Comparison of ENCODE assay signal across 8 mouse cellular contexts in genomic region chr8:83662421-83662826, GRCm38 (mm10). TPM values are rescaled to one million over a fixed set of nuclear protein-coding genes. Genes with fewer than 3 reads are reported as not detected.
DNase-seq lines count a peak whose midpoint lies in the region; ATAC-seq and TF ChIP-seq lines count a peak whose summit lies in the region.

No protein-coding gene starts in this region.

- in situ Hi-C loops in CH12.LX (cut with MboI; ENCODE audit: low pct_ligation_motif_present, low pct_unique_long_range_greater_than_20kb, low sequenced_read_pairs) = no loop called here

- H3K9me3 ChIP-seq in CH12.LX (replicated peaks; ENCODE audit: low read length) = no peaks in the 10 kb centered on the region
- no peaks in the 10 kb centered on the region for H3K9me3 ChIP-seq in forebrain, embryonic 12.5 days
- H3K9me3 ChIP-seq in heart, postnatal 0 days (replicated peaks; ENCODE audit: control insufficient read depth, low read length) = no peaks in the 10 kb centered on the region
- no peaks in the 10 kb centered on the region for H3K9me3 ChIP-seq in liver, embryonic 16.5 days (replicated peaks; ENCODE audit: control insufficient read depth, low read length)
- H3K9me3 ChIP-seq in neural tube, embryonic 14.5 days (ENCODE audit: control insufficient read depth, low read length) = no peaks in the 10 kb centered on the region

- peak; percentile 84 for DNase-seq in CH12.LX (ENCODE audit: extremely low read depth)
- DNase-seq in c-Kit-positive CD71-positive TER-119-negative erythroid progenitor cells, embryonic 14.5 days (ENCODE audit: low read depth) = peak; percentile 74
- DNase-seq in heart, postnatal 0 days (ENCODE audit: low spot score) = peak; percentile 88
- peak; percentile 98 for DNase-seq in kidney, postnatal 4 days
- DNase-seq in testis, postnatal 10 days (ENCODE audit: low spot score) = peak; percentile 96

- dilution Hi-C loops in CH12.LX (cut with MboI; ENCODE audit: extremely low pct_ligation_motif_present, extremely low pct_unique_long_range_greater_than_20kb, low sequenced_read_pairs) = no loop called here

- no peaks in the 10 kb centered on the region for H3K79me2 ChIP-seq in CH12.LX (replicated peaks; ENCODE audit: control insufficient read depth, extremely low read depth, insufficient read depth, poor library complexity, severe bottlenecking)

- peak; percentile 44; the same call in 1 of the 2 replicates for ATAC-seq in forebrain, embryonic 12.5 days (ENCODE audit: low FRiP score)
- peak; percentile 67 for ATAC-seq in heart, postnatal 0 days (ENCODE audit: insufficient read depth, low read depth)
- peak; percentile 43 for ATAC-seq in liver, embryonic 16.5 days (ENCODE audit: low read depth)
- peak; percentile 35; the same call in 1 of the 2 replicates for ATAC-seq in neural tube, embryonic 14.5 days (ENCODE audit: low read depth)

- TF ChIP-seq CTCF in CH12.LX (conservative IDR thresholded peaks at IDR 0.05 in 1 of 2, IDR thresholded peaks at IDR 0.05 in 1 of 2; ENCODE audit: low read depth in 2 of 2, low read length in 2 of 2) = peak; percentile 92
- peak; percentile 91 for TF ChIP-seq CTCF in heart, postnatal 0 days (IDR thresholded peaks at IDR 0.05; ENCODE audit: low read depth)

- peak; percentile 74 for TF ChIP-seq RAD21 in CH12.LX (IDR thresholded peaks at IDR 0.05; ENCODE audit: low read depth, low read length)

- TF ChIP-seq POLR2A in CH12.LX (IDR thresholded peaks at IDR 0.05; ENCODE audit: low read depth, low read length) = 0 out of 2 replicates have a peak, but pooled peaks have one; percentile 16

- 13% methylated on average over 4 of the region's 4 CpGs for WGBS in forebrain, embryonic 12.5 days
- WGBS in heart, postnatal 0 days = 6% methylated on average over 4 of the region's 4 CpGs
- WGBS in liver, embryonic 16.5 days (ENCODE audit: insufficient replicate concordance) = 1% methylated on average over 4 of the region's 4 CpGs
- 14% methylated on average over 4 of the region's 4 CpGs for WGBS in neural tube, embryonic 14.5 days

- no peak for TF ChIP-seq EP300 in CH12.LX (IDR thresholded peaks at IDR 0.05; ENCODE audit: low read length)
- TF ChIP-seq EP300 in heart, postnatal 0 days (IDR thresholded peaks at IDR 0.05; ENCODE audit: low read depth) = 0 out of 2 replicates have a peak, but pooled peaks have one; percentile 37

- no peaks in the 10 kb centered on the region for H3K27me3 ChIP-seq in CH12.LX (replicated peaks)
- peaks cover 2% of the 10 kb centered on the region; the same call in 1 of the 2 replicates for H3K27me3 ChIP-seq in forebrain, embryonic 12.5 days
- H3K27me3 ChIP-seq in heart, postnatal 0 days (ENCODE audit: control insufficient read depth, insufficient read depth, low read length) = peaks cover 5% of the 10 kb centered on the region; the same call in 1 of the 2 replicates
- H3K27me3 ChIP-seq in liver, embryonic 16.5 days (ENCODE audit: control insufficient read depth, insufficient read depth, low read depth, low read length) = peaks cover 6% of the 10 kb centered on the region; the same call in 1 of the 2 replicates
- no peaks in the 10 kb centered on the region for H3K27me3 ChIP-seq in neural tube, embryonic 14.5 days (ENCODE audit: control insufficient read depth, insufficient read depth, low read length)

- no peak overlapping the region for H3K27ac ChIP-seq in CH12.LX (ENCODE audit: insufficient read depth, low read depth)
- H3K27ac ChIP-seq in forebrain, embryonic 12.5 days = 0 out of 2 replicates have a peak overlapping the region, but pooled peaks have one; percentile 33
- no peak overlapping the region for H3K27ac ChIP-seq in heart, postnatal 0 days (ENCODE audit: low read depth)
- no peak overlapping the region for H3K27ac ChIP-seq in liver, embryonic 16.5 days (ENCODE audit: low read length)
- H3K27ac ChIP-seq in neural tube, embryonic 14.5 days (ENCODE audit: low read depth, low read length) = no peak overlapping the region

- no peak overlapping the region for H3K4me3 ChIP-seq in CH12.LX (replicated peaks in 1 of 3; ENCODE audit: low read depth in 2 of 3, low read length in 2 of 3, poor library complexity in 1 of 3)
- H3K4me3 ChIP-seq in forebrain, embryonic 12.5 days (replicated peaks) = no peak overlapping the region
- no peak overlapping the region for H3K4me3 ChIP-seq in heart, postnatal 0 days (ENCODE audit: low read depth, low read length)
- H3K4me3 ChIP-seq in liver, embryonic 16.5 days (ENCODE audit: low read depth, low read length) = no peak overlapping the region
- no peak overlapping the region for H3K4me3 ChIP-seq in neural tube, embryonic 14.5 days (ENCODE audit: low read depth, low read length)

- peaks cover 0 to 35% of the 10 kb centered on the region in 2 experiments for H3K36me3 ChIP-seq in CH12.LX (replicated peaks in 1 of 2; ENCODE audit: control insufficient read depth in 1 of 2, insufficient read depth in 1 of 2, low read length in 1 of 2)
- H3K36me3 ChIP-seq in forebrain, embryonic 12.5 days (replicated peaks) = peaks cover 28% of the 10 kb centered on the region
- H3K36me3 ChIP-seq in heart, postnatal 0 days (replicated peaks; ENCODE audit: control insufficient read depth, insufficient read depth, low read length) = peaks cover 7% of the 10 kb centered on the region
- no peaks in the 10 kb centered on the region for H3K36me3 ChIP-seq in liver, embryonic 16.5 days (ENCODE audit: control insufficient read depth, insufficient read depth)
- peaks cover 4% of the 10 kb centered on the region; the same call in 1 of the 2 replicates for H3K36me3 ChIP-seq in neural tube, embryonic 14.5 days (ENCODE audit: control insufficient read depth, insufficient read depth, low read length)

- no peak overlapping the region for H3K9ac ChIP-seq in CH12.LX (ENCODE audit: insufficient read depth, low read depth)
- H3K9ac ChIP-seq in forebrain, embryonic 12.5 days = no peak overlapping the region
- no peak overlapping the region for H3K9ac ChIP-seq in heart, postnatal 0 days (replicated peaks; ENCODE audit: low read depth, low read length)
- H3K9ac ChIP-seq in liver, embryonic 16.5 days (ENCODE audit: low read depth, low read length) = no peak overlapping the region
- no peak overlapping the region for H3K9ac ChIP-seq in neural tube, embryonic 14.5 days (replicated peaks; ENCODE audit: low read depth, low read length)

- H3K4me2 ChIP-seq in CH12.LX (ENCODE audit: insufficient read depth, low read depth, poor library complexity, severe bottlenecking) = no peak overlapping the region
- H3K4me2 ChIP-seq in forebrain, embryonic 12.5 days = no peak overlapping the region
- peak overlapping the region; percentile 18 for H3K4me2 ChIP-seq in heart, postnatal 0 days (ENCODE audit: low read depth, low read length)
- H3K4me2 ChIP-seq in liver, embryonic 16.5 days (ENCODE audit: low read depth, low read length) = no peak overlapping the region
- H3K4me2 ChIP-seq in neural tube, embryonic 14.5 days (ENCODE audit: low read depth, low read length) = no peak overlapping the region

- H3K4me1 ChIP-seq in CH12.LX (ENCODE audit: control insufficient read depth in 1 of 2, insufficient read depth in 2 of 2) = peaks cover 5 to 13% of the 10 kb centered on the region in 2 experiments
- H3K4me1 ChIP-seq in forebrain, embryonic 12.5 days = peaks cover 45% of the 10 kb centered on the region
- peaks cover 30% of the 10 kb centered on the region for H3K4me1 ChIP-seq in heart, postnatal 0 days (ENCODE audit: control insufficient read depth, insufficient read depth)
- H3K4me1 ChIP-seq in liver, embryonic 16.5 days (ENCODE audit: control insufficient read depth, low read depth, low read length) = peaks cover 18% of the 10 kb centered on the region
- H3K4me1 ChIP-seq in neural tube, embryonic 14.5 days (ENCODE audit: control insufficient read depth, insufficient read depth, low read length) = peaks cover 19% of the 10 kb centered on the region; the same call in 1 of the 2 replicates

RNA-seq across cellular contexts. Expression of gene Ptger1, which starts 4.1 kb away (rescaled TPM):
- total RNA-seq in CH12.LX (2012; rRNA removed) (3.3 and 4.0 TPM in 2 replicates), CH12.LX (2014; rRNA removed) (not detected in 2 replicates)
- 2.6 and 7.6 TPM in 2 replicates for polyA plus RNA-seq in CH12.LX (2012; ENCODE audit: insufficient read length, low read depth)
- polyA plus RNA-seq in forebrain, embryonic 12.5 days (2016; fragmentation: Nextera tagmentation; extraction: Ambion mirVana) = 0.91 and 0.96 TPM in 2 replicates
- 0.15 TPM in 1 of 2 replicates, not detected in the other for total RNA-seq in heart, postnatal 0 days (2014; rRNA removed; ENCODE audit: low replicate concordance)
- 0.20 and 0.32 TPM in 2 replicates for polyA plus RNA-seq in heart, postnatal 0 days (2015; fragmentation: Nextera tagmentation; extraction: Ambion mirVana)
- polyA plus RNA-seq in liver, embryonic 16.5 days (2015; fragmentation: Nextera tagmentation; extraction: Ambion mirVana) = 0.12 and 0.53 TPM in 2 replicates
- polyA plus RNA-seq in neural tube, embryonic 14.5 days (2014; fragmentation: Nextera tagmentation; extraction: Ambion mirVana) = 0.71 and 1.4 TPM in 2 replicates

RNA-seq across cellular contexts. Expression of gene Gipc1, which starts 9.9 kb away (rescaled TPM):
- 21.2 and 25.8 TPM in 2 replicates for total RNA-seq in CH12.LX (2012; rRNA removed)
- total RNA-seq in CH12.LX (2014; rRNA removed) = 21.0 and 24.4 TPM in 2 replicates
- polyA plus RNA-seq in CH12.LX (2012; ENCODE audit: insufficient read length, low read depth) = 22.6 and 24.2 TPM in 2 replicates
- polyA plus RNA-seq in forebrain, embryonic 12.5 days (2016; fragmentation: Nextera tagmentation; extraction: Ambion mirVana) = 201 and 214 TPM in 2 replicates
- total RNA-seq in heart, postnatal 0 days (2014; rRNA removed; ENCODE audit: low replicate concordance) = 82.2 and 82.6 TPM in 2 replicates
- 101 and 102 TPM in 2 replicates for polyA plus RNA-seq in heart, postnatal 0 days (2015; fragmentation: Nextera tagmentation; extraction: Ambion mirVana)
- 47.0 and 48.6 TPM in 2 replicates for polyA plus RNA-seq in liver, embryonic 16.5 days (2015; fragmentation: Nextera tagmentation; extraction: Ambion mirVana)
- 90.2 and 104 TPM in 2 replicates for polyA plus RNA-seq in neural tube, embryonic 14.5 days (2014; fragmentation: Nextera tagmentation; extraction: Ambion mirVana)

RNA-seq across cellular contexts. Expression of gene Pkn1, which starts 36.6 kb away (rescaled TPM):
- total RNA-seq in CH12.LX (2012; rRNA removed) (44.6 and 47.8 TPM in 2 replicates), CH12.LX (2014; rRNA removed) (28.1 and 33.5 TPM in 2 replicates)
- polyA plus RNA-seq in CH12.LX (2012; ENCODE audit: insufficient read length, low read depth) = 58.8 and 60.3 TPM in 2 replicates
- 37.1 and 38.0 TPM in 2 replicates for polyA plus RNA-seq in forebrain, embryonic 12.5 days (2016; fragmentation: Nextera tagmentation; extraction: Ambion mirVana)
- 44.2 and 57.4 TPM in 2 replicates for total RNA-seq in heart, postnatal 0 days (2014; rRNA removed; ENCODE audit: low replicate concordance)
- polyA plus RNA-seq in heart, postnatal 0 days (2015; fragmentation: Nextera tagmentation; extraction: Ambion mirVana) = 13.0 and 14.2 TPM in 2 replicates
- polyA plus RNA-seq in liver, embryonic 16.5 days (2015; fragmentation: Nextera tagmentation; extraction: Ambion mirVana) = 9.6 and 9.8 TPM in 2 replicates
- polyA plus RNA-seq in neural tube, embryonic 14.5 days (2014; fragmentation: Nextera tagmentation; extraction: Ambion mirVana) = 25.1 and 27.7 TPM in 2 replicates

RNA-seq across cellular contexts. Expression of gene Ddx39, which starts 52.6 kb away (rescaled TPM):
- total RNA-seq in CH12.LX (2012; rRNA removed) (194 and 278 TPM in 2 replicates), CH12.LX (2014; rRNA removed) (339 and 372 TPM in 2 replicates)
- polyA plus RNA-seq in CH12.LX (2012; ENCODE audit: insufficient read length, low read depth) = 231 and 232 TPM in 2 replicates
- 168 and 185 TPM in 2 replicates for polyA plus RNA-seq in forebrain, embryonic 12.5 days (2016; fragmentation: Nextera tagmentation; extraction: Ambion mirVana)
- total RNA-seq in heart, postnatal 0 days (2014; rRNA removed; ENCODE audit: low replicate concordance) = 92.5 and 95.7 TPM in 2 replicates
- polyA plus RNA-seq in heart, postnatal 0 days (2015; fragmentation: Nextera tagmentation; extraction: Ambion mirVana) = 75.5 and 79.3 TPM in 2 replicates
- 149 and 167 TPM in 2 replicates for polyA plus RNA-seq in liver, embryonic 16.5 days (2015; fragmentation: Nextera tagmentation; extraction: Ambion mirVana)
- polyA plus RNA-seq in neural tube, embryonic 14.5 days (2014; fragmentation: Nextera tagmentation; extraction: Ambion mirVana) = 82.6 and 83.3 TPM in 2 replicates

RNA-seq across cellular contexts. Expression of gene Dnajb1, which starts 54.4 kb away (rescaled TPM):
- total RNA-seq in CH12.LX (2012; rRNA removed) (24.9 and 32.0 TPM in 2 replicates), CH12.LX (2014; rRNA removed) (29.5 and 30.7 TPM in 2 replicates)
- 30.5 and 30.9 TPM in 2 replicates for polyA plus RNA-seq in CH12.LX (2012; ENCODE audit: insufficient read length, low read depth)
- 63.0 and 67.3 TPM in 2 replicates for polyA plus RNA-seq in forebrain, embryonic 12.5 days (2016; fragmentation: Nextera tagmentation; extraction: Ambion mirVana)
- total RNA-seq in heart, postnatal 0 days (2014; rRNA removed; ENCODE audit: low replicate concordance) = 17.6 and 21.3 TPM in 2 replicates
- 23.3 and 26.7 TPM in 2 replicates for polyA plus RNA-seq in heart, postnatal 0 days (2015; fragmentation: Nextera tagmentation; extraction: Ambion mirVana)
- 50.1 and 51.7 TPM in 2 replicates for polyA plus RNA-seq in liver, embryonic 16.5 days (2015; fragmentation: Nextera tagmentation; extraction: Ambion mirVana)
- polyA plus RNA-seq in neural tube, embryonic 14.5 days (2014; fragmentation: Nextera tagmentation; extraction: Ambion mirVana) = 54.3 and 55.2 TPM in 2 replicates
